Mouse (Mus musculus) gastrocnemius, adult 2 months (tissue): ENCODE data around the gene Slc1a1. TPM values are rescaled to one million over a fixed set of nuclear protein-coding genes. Genes with fewer than 3 reads are reported as not detected.

Experiments
- DNase-seq: peaks from one replicate; pipeline ENCODE4 v3.0.0; 2022
- H3K27ac ChIP-seq: fragments of 200-600 bp; 2 replicates; pipeline ENCODE4 v1.8.1; 2022; ENCODE audit warnings: mild to moderate bottlenecking
- H3K4me3 ChIP-seq: fragments of 200-600 bp; 2 replicates; pipeline ENCODE4 v1.8.1; 2022; ENCODE audit warnings: mild to moderate bottlenecking, moderate library complexity
- CTCF ChIP-seq: fragments of 200-600 bp; IDR thresholded peaks from 2 replicates; pipeline ENCODE4 v1.8.1; 2022; ENCODE audit warnings: antibody characterized with exemption, mild to moderate bottlenecking, moderate library complexity
- intact Hi-C: fragments of 180-260 bp; cut with DNase I; formaldehyde crosslinking; loops from one replicate; pipeline ENCODE4 v1.15.1; 2025
- long read RNA-seq, 2 experiments: library from polyadenylated mRNA; stranded (forward); transcript quantifications; one replicate each; pipeline ENCODE4 v2.0.0; 2021
- total RNA-seq, 2 experiments: library from RNA; stranded (reverse); gene quantifications; 2 replicates each; pipeline ENCODE4 v1.2.3; 2021

Gene Slc1a1
- total RNA-seq, result 1 to 10 TPM; 1.3 to 4.2 TPM
- long read RNA-seq, experiment 1, partial matches to known transcripts, result 0 of 2 reads
- long read RNA-seq, experiment 1, other reads (novel, unspliced or antisense), result 0 of 2 reads
- long read RNA-seq, experiment 2, result 0 reads

DNA sequence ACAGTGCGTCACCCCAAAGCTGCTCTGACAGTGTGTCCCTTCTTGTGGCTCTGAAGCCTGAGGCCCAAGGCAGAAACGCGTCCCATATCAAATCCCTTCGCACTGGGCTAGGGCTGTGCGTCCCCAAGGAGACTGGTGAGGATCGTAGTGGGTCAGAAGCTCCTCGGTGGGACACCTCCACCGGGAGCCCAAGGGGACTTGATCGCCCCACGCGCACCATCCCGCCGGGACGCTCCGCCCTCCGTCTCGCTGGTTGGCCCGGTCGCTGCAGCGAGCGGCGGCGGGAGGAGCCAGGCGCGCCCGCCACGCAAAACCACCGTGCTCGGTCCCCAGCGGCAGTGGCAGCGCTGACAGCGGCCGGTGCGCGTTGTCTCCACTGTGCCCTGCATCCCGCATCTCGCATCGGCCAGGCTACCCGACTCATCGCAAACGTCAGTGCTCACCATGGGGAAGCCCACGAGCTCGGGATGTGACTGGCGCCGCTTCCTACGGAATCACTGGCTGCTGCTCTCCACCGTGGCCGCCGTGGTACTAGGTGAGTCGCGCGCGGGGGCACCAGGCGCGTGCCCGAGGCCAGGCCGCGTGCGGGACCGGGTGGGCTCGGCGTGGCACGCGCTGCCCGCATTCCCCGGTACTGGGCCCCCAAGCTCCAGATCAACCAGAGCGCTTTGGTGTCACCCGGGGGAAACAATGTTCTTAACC, at the start of gene Slc1a1:
Slc1a1 (plus strand) TSS at position 252 of the 702 bp plus-strand sequence.
- Histone ChIP-seq H3K4me3 (peak within 1 kb of the TSS; percentile 80), H3K27ac (peak within 1 kb of the TSS; percentile 56)
- TF ChIP-seq CTCF, result no peak
- DNase-seq, result peak; percentile 55
- intact Hi-C loops, result no loop called here

DNA sequence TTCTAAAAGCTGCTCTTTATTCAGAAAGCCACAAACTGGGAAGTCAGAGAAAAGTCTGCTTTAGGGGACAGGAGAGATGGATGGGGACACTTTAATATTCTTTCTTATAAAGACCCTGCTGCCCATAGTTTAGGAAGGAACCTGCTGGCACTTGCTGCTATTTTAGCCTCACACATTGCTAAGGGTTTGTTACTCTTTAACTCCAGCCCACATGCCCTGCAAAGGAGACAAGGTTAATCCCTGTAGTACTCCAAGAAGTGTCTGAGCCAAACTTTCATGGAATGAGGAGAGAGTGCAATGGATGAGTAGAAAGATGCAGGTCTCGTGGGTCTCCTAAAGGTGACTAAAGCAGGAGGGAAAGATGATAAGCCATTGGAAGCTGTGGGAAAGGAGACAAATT, 44.7 kb upstream of the Slc1a1 start:
- no peak for DNase-seq
- Histone ChIP-seq H3K27ac (no peak overlapping the region), H3K4me3 (no peak overlapping the region)
- intact Hi-C loops, result no loop called here
- TF ChIP-seq CTCF, result no peak

DNA sequence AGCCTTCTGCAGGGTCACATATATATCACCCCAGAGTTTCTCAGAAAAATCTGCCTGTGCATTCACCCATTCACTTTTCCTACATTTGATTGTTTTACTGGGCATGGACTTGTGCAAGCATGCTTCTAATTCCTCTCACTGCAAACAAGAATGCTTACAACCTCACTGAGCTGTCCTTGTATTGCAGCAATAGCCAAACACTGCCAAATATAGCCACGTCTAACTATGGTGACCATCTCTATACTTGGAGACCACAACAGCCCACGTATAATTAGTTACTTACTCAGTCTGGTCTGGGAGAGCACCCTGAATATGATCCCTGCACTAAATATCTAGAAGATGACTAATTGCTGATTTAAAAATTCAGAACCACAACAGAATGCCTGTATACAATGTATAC, 41.5 kb upstream of the Slc1a1 start:
- no peak for DNase-seq
- Histone ChIP-seq H3K27ac (no peak overlapping the region), H3K4me3 (no peak overlapping the region)
- intact Hi-C loops, result no loop called here
- no peak for TF ChIP-seq CTCF

DNA sequence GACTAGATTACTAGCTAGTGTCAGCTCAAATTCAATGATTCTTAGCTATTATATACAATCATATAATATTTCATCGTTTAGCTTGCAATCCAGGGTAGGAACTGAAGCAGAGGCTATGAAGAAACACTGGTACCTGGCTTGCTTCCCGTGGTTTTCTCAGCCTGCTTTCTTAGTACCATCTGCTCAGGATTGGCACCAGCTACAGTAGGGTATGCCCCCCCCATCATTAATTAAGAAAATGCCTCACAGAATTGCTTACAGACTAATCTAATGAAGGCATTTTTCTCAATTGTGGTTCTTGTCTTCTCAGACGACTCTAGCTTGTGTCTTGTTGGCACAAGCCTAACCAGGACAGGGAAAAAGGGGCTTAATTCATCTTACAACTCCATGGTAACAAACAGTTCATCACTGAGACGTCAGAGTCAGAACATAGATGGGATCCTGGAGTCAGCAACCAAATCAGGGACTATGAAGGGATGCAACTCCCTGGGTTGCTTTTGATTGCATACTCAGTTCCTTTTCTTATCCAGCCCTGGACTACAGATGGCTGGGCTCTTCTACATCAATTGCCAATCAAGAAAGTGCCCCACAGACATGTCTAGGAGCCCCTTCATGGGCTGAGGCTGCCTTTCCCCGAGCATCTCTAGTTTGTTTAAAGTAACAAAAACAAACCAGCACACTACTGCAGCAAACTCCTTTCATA, 38.6 kb upstream of the Slc1a1 start:
- intact Hi-C loops, result no loop called here
- TF ChIP-seq CTCF, result no peak
- no peak overlapping the region for H3K4me3 ChIP-seq
- no peak for DNase-seq
- H3K27ac ChIP-seq, result no peak overlapping the region

DNA sequence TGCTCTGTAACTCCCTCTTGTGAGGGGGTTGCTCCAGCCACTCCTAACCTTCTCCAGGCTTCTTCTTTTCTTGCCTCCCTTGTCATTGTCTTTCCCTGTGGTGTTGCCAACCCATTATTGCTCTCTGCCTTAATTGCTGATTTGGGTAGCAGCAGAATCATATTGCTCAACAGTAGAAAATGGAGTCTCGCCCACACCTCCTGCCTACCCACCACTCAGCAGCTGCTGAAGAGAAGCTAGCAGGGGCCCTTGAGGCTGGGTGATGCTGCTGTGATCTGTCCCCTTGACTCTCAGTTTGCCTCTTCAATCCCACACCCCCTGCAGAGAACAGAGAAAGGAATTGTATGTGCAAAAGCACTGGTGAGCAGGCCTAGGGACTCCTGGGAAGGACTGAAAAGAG, 37.9 kb upstream of the Slc1a1 start:
- no peak overlapping the region for H3K4me3 ChIP-seq
- no peak for DNase-seq
- intact Hi-C loops, result no loop called here
- no peak overlapping the region for H3K27ac ChIP-seq
- no peak for TF ChIP-seq CTCF

DNA sequence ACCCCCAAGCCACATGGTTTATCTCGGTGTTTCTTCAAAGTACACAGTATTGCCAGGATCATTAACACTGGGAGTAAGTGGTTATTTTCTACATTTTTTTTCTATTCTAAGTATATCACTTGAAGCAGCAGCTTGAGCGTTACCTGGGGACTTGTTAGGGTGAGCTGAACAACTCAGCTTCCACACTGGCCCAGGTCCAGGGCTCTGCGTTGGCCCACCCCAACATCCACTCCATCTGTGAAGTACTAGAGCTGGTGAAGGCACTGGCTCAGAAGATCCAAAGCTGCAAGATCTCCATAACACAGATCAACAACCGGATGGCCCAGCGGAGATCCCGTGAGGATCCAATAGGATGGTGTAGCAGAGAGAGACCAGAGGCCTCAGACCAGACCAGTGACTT, 37.2 kb upstream of the Slc1a1 start:
- DNase-seq, result no peak
- intact Hi-C loops, result no loop called here
- Histone ChIP-seq H3K27ac (no peak overlapping the region), H3K4me3 (no peak overlapping the region)
- TF ChIP-seq CTCF, result no peak

DNA sequence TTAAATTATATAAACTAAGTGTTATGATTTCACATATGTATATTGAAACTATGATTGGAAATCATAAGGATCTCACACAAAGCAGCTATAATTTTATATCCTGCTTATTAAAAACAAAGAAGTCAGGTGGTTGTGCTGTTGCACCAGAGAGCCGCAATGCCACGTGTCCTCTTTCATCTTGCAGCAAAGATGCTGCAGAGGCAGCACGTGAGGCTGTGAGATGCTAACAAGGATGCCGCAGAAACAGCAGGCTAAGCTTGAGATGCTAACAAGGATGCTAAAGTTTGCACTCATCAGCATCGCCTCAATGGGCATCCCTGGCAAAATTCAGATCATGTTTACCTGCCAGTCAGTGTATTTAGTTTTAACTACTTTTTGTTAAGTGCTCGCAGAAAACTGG, 34.4 kb upstream of the Slc1a1 start:
- no peak overlapping the region for H3K4me3 ChIP-seq
- intact Hi-C loops, result no loop called here
- DNase-seq, result no peak
- no peak for TF ChIP-seq CTCF
- H3K27ac ChIP-seq, result no peak overlapping the region

DNA sequence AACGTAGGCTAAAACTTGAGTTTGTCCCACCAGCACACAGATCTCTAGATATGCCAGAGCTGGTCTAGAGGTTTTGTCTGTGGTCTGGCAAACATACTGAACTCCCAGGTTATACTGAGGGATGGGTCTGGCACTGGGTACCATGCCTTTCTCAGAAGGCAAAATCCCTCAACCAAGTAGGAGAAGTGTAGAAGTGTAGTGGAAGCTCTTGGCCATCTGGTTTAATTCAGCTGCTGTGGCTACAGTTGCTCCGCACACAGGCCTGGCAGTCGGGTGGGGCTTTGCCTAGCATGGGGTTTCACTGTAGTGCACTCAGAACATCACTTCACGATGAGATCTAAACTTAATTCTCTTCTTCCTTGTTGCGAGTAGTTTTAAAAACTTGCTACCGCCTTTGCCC, 28.6 kb upstream of the Slc1a1 start:
- no peak overlapping the region for H3K27ac ChIP-seq
- intact Hi-C loops, result no loop called here
- no peak overlapping the region for H3K4me3 ChIP-seq
- TF ChIP-seq CTCF, result no peak
- DNase-seq, result no peak

DNA sequence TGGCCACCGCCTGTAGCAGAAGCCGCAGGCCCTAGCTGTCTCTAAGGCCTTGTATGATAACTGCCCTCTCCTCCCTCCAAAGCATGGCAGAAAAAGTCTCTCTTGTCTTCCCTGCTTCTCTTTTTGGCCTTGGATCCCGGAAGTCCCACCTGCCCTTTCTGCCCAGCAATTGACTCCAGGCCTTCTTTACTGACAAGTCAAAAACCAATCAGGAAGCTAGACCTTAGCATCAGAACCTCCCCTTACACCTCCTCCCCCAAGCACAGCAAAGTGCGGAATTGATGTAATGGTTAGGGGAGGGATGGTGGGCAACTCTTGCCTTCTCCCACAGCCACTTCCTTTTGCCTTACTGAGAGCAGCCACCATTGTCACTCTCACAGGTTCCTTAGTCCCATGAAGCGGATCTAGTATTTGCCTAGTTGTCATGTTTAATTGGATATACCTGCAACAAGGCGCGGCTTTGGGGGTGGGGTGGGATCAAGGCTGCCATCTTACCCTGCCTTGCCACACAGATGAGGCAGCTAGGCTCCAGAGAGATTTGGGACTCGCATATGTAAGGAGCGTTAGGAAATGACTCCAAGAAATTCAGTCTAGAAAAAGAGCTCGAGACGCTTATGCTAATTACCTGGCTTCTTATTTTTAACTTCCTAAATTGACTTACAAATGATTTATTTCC, 27.9 kb upstream of the Slc1a1 start:
- intact Hi-C loops, result no loop called here

DNA sequence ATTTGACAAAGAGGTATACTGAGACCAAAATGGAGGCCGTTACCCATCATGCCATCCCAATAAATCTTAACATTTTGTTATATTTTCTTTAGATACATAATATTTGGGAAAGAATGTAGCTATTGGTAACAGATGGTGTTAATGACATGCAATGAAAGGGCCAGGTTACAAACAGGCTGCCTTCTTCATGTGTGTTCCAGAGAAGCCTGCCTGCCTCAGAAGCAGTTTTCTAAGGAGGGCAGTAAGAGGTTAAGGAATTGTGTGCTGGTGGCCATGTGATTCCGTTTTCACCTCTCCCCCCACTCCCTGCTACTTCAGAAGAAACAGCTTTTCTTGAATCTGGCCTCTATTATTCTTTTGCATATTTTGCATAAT, 27.4 kb upstream of the Slc1a1 start:
- TF ChIP-seq CTCF, result no peak

More for the DNA sequence above, 27.9 kb upstream of the Slc1a1 start:
- Histone ChIP-seq H3K4me3 (no peak overlapping the region), H3K27ac (no peak overlapping the region)
- no peak for DNase-seq
- TF ChIP-seq CTCF, result no peak

DNA sequence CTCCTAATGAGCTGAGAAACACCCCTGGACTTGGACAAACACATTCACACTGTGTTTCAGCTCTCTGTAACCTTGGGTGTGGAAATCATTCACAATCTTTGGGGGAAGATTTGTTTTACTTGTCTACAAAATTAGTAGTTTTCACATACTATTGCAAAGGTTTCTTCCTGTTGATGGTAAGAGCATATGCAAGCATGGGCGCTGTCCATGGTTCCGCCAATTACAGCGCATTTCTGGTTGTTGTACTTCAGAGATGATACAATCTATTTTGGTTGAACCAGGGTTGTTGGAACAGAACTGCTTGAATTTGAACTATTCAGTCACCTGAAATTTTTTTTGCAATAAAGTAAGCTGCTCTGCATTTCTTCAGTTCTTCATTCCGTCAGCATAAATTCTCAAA, 16.6 kb upstream of the Slc1a1 start:
- Histone ChIP-seq H3K27ac (no peak overlapping the region), H3K4me3 (no peak overlapping the region)
- TF ChIP-seq CTCF, result no peak
- intact Hi-C loops, result no loop called here
- no peak for DNase-seq

More for the DNA sequence above, 27.4 kb upstream of the Slc1a1 start:
- H3K27ac ChIP-seq, result no peak overlapping the region
- no peak for DNase-seq
- H3K4me3 ChIP-seq, result no peak overlapping the region
- intact Hi-C loops, result no loop called here

DNA sequence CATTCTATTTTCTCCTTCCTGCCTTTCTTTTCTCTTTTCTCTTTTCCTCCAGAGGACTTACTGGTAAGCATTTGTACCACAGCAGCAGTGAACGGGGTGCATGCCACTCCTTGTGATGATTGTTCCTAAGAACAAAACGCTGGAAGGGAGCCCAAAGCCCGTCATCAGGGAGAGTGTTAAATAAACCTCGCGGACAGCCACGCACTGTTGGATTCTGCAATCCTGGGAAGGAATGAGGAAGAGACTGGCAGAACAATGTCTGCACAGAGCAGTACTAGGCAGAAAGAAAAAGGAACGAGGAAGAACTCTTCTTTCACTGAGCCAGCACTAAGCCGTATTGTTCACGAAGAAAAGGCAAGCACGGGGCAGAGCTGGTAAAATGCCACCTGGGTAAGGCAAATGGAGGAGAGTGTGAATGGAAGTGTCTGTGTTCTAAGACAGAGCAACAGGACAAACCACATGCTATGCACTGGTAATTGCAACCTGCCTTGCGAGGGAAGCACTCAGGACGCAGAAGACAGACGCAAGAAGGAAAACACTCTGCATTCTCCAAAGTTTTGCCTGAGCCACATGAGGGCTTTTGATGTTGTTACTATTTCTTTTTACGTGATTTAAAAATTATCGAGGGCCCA, 7.0 kb upstream of the Slc1a1 start:
- Histone ChIP-seq H3K27ac (no peak overlapping the region), H3K4me3 (no peak overlapping the region)
- intact Hi-C loops, result no loop called here
- no peak for DNase-seq
- no peak for TF ChIP-seq CTCF

DNA sequence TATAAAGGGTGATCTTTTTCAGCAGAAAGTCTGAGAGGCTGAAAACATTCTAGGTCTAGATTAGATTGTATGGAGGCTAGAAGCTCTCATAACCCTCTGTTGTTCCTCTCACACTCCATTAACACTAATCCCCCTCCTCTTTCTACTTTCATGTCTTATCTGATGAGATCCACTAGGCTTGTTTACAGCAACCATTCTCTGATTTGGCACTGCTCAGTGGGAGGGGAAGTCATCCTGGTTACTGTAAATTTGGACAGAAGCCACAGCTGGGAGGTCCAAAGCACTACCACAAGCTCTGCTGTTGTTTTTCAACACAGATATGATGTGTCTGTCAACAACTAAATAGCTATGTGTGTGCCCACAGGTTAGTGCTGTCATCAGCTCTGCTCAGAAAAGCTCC, 3.5 kb upstream of the Slc1a1 start:
- H3K4me3 ChIP-seq, result no peak overlapping the region
- intact Hi-C loops, result no loop called here
- TF ChIP-seq CTCF, result no peak
- H3K27ac ChIP-seq, result no peak overlapping the region
- no peak for DNase-seq
